Mouse (Mus musculus): Measurements from ENCODE around the gene Scgb2b21.
A peak's percentile ranks its signal among the peaks of the same experiment; 100 is the strongest.

Scgb2b21 gene

GRCm38 (mm10) chr7:33520358-33520757 is at the start of gene Scgb2b21:
Gene Scgb2b21, minus strand, starts transcription at chr7:33520458.
- DNase-seq (ENCODE audit: low read depth, low spot score) = no peak

GRCm38 (mm10) chr7:33543420-33543819 is 23.2 kb upstream of the Scgb2b21 start:
- DNase-seq (ENCODE audit: low read depth, low spot score) = peak; percentile 34

All from 3T3-L1 (cell line).